Mouse (Mus musculus): Measurements from ENCODE around the gene Dennd5a.
"Not testable (repeated sequence)": the region's sequence is repeated elsewhere in the genome, so short reads cannot be mapped to it uniquely, and the experiment has no call there.

The Dennd5a gene

GRCm38 (mm10) chr7:109959716-109960612 lies at the start of gene Dennd5a:
Gene Dennd5a (minus strand): TSS chr7:109960470.
- DNase-seq (ENCODE audit: low read depth, low spot score): peak; percentile 59

GRCm38 (mm10) chr7:110009084-110009483 lies 48.8 kb upstream of the Dennd5a start:
- no peak for DNase-seq (ENCODE audit: low read depth, low spot score)

DNA sequence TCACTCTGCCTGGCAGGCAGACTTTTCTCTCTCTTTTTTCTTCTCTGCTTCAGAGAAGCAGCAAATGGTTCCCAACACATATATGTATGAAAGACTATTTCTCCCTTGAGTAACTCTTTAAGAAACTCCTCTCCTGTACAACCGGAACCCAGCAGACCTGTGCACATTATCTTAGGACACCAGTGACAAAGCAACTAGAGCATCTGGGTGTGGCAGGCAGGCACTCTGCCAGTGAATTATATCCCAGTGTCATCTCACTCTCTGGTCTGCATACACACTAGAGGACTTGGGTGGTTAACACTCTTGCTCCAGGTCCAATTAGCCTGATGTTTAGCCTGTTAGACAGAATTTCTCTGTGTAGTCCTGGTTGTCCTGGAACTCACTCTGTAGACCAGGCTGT lies 48.2 kb upstream of the Dennd5a start:
- no peak for DNase-seq (ENCODE audit: low read depth, low spot score)

DNA sequence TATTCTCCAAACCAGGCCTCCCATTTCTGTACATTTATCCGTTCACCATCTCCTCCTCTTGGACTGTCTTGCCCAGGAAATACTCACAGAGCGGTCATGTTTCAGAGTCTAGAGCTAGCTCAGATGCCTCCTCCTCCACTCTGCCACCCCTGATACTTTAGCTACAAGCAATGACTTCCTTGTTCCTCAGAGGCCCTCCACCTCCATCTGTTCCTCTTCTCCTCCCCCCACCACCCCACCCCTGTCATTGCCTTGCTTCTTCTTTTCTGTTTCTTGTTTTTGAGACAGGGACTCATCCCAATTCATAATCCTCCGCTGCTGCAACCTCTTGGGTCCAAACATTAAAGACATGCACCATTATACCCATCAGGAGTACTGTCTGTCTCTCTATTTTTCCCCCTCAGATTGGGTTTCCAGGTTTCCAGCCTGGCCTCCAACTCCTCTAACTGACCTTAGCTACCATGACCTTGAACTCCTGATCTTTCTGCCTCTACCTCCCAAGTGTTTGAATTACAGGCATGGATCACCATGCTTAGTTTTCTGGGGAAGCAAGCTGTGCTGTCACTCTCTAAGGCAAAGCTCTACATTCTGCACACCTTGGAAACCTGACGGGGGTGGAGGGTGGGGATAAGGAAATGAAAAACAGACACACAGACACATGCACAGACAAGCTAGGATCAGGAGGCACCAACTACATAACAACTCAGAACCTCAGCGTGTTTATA lies 46.4 kb upstream of the Dennd5a start:
- no peak for DNase-seq (ENCODE audit: low read depth, low spot score)

GRCm38 (mm10) chr7:110005976-110006375 lies 45.7 kb upstream of the Dennd5a start:
- DNase-seq (ENCODE audit: low read depth, low spot score): no peak

- DNase-seq (ENCODE audit: low read depth, low spot score): peak; percentile 90
Measured at GRCm38 (mm10) chr7:110002968-110003367, 42.7 kb upstream of the Dennd5a start.

DNA sequence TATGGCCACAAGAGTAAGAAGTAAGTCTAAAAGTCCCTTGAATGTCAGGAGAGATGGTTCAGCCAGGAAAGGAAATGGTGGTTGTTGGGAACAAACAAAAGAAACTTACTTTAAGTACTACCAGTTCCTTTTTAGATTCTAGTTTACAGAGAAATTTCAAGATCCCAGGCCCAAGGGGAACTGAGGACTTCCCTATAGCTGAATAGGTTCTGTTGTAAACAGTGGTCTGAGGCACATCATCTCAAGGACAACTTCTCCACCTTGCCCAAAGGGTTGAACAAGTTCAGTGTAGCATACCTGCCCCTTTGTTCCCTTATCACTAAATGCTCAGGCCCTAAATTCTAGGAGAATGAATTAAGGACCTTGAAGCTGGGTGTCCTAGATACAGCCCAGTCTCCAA lies 41.8 kb upstream of the Dennd5a start:
- DNase-seq (ENCODE audit: low read depth, low spot score): no peak

GRCm38 (mm10) chr7:109998388-109998787 lies 38.1 kb upstream of the Dennd5a start:
- DNase-seq (ENCODE audit: low read depth, low spot score): no peak

DNA sequence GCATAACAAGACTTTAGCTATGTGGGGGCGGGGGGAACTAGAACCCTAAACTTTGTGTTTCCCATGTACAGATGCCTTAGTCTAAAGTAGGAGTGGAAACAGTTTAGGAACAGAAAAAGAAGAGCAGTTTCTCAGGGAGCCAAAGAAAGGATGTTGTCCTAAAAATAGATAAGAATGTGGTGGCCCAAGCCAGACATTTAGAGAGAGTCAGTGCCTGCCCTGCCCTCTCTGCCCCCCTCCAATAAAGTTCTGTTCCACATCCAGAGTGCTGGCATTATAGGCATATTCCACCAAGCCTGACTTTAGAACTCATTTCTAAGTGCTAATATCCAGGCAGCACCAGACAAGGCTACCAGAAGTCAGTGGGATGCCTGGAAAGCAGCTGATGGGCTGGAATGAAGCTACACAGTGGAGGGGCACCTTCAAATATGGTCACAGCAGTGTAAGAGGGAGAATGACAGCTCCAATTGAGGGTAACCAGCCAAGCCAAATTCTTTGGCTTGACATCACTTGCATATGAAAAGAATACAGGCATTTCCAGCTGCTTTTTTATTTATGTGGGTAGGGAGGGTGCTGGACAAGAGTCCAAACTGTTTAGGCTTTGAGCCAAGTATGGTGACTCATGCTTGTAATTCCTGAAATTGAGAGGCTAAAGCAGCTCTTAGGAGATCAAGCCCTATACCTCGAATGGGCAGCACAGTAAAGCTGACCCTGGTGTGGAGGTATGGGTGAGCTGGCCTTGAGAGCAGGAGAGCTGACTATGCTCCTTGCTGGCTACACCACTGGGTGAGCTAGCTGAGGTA lies 33.1 kb upstream of the Dennd5a start:
- DNase-seq (ENCODE audit: low read depth, low spot score): peak; percentile 96

DNA sequence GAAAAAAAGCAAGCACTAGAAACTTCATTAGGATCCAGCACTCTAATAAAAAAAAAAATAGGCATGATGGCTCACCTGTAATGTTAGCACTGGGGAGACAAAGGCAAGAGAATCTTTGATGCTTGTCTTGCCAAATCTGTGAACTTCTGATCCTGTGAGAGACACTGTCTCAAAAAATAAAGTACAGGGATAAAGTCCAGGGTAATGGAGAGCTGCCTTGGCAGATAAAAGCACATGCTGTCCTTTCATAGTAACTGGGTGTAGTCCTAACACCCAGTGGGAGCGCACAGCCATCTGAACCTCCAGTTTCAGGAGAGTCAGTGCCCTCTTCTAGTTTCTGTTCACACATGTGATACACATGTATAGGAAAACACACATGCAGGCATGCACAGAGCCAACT lies 31.0 kb upstream of the Dennd5a start:
- no peak for DNase-seq (ENCODE audit: low read depth, low spot score)

- peak; percentile 31 for DNase-seq (ENCODE audit: low read depth, low spot score)
Measured at GRCm38 (mm10) chr7:109986775-109987174, 26.5 kb upstream of the Dennd5a start, which contains the start of gene Tmem41b. Gene Tmem41b (minus strand): TSS chr7:109986929.

GRCm38 (mm10) chr7:109986133-109986669 lies 25.9 kb upstream of the Dennd5a start:
- peak; percentile 98 for DNase-seq (ENCODE audit: low read depth, low spot score)

- DNase-seq (ENCODE audit: low read depth, low spot score): peak; percentile 38
Measured at GRCm38 (mm10) chr7:109985661-109986132, 25.4 kb upstream of the Dennd5a start.

- not testable (repeated sequence) for DNase-seq (ENCODE audit: low read depth, low spot score)
Measured at GRCm38 (mm10) chr7:109984608-109985007, 24.3 kb upstream of the Dennd5a start.

DNA sequence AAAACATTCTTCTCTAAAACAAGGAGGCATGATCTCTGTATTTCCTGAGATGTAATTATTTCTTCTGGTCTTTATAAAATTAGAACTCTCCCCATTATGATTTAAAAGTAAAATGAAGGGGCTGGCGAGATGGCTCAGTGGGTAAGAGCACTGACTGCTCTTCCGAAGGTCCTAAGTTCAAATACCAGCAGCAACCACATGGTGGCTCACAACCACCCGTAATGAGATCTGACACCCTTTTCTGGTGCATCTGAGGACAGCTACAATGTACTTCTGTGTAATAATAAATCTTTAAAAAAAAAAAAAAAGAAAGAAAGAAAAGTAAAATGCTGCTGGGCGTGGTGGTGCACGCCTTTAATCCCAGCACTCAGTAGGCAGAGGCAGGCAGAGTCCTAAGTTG lies 16.9 kb upstream of the Dennd5a start:
- peak; percentile 61 for DNase-seq (ENCODE audit: low read depth, low spot score)

DNA sequence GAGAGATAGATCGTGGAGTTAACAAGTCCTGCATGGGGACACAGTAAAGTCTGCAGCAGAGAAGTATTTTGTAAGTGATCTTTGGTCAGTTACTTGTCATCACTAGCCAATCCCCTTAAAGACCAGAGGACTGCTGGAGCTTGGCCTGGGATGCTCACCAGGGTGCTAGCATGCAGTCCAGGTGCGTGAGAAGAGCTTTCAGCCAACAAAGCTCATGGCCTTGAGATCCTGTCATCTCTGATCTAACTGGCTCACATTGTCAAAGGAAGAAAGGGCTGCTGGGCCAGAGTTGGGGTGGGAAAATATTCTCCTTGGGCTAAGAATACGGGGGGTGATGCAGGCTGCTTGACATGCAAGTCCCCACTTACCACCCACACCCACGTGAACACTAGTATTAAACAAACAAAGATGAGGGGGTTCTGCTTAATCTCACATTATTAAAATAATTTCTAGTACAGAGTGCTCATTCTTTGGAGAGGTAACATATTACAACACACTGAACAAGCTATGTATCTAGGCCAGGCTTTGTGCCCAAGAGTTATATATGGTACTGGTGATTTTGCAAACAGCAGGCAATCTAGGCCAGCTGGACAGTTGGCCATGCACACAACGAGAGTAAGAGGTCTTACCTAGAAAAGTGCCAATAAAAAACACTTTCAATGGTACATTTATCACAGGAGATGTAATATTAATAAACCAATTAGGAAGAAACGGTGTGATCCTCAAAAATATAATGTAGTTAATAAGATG lies 15.9 kb upstream of the Dennd5a start:
- DNase-seq (ENCODE audit: low read depth, low spot score): no peak

- peak; percentile 26 for DNase-seq (ENCODE audit: low read depth, low spot score)
Measured at GRCm38 (mm10) chr7:109969542-109969941, 9.3 kb upstream of the Dennd5a start.

DNA sequence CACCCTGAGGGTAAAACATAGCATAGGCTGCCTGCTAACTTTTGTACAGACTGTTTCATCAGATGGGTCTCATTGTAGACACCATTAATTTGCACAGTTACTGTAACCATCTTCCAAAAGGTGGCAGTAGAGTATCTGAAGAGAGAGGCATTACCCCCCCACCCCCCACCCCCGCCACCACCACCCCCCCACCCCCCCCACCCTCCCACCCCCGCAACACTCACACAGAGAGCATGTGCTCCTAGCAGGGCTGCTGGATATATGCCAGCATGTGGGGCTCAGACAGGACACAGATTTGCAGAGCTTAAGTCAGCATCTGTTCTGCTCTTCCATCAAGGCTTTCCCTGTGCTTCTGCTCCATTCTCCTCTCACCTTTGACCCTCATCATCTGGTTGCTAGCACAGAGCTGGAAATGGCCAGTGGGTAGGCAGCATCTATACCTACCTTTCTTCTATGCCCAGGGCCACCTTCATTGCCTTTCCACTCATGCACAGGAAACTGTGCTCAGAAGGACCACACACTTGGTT lies 8.7 kb upstream of the Dennd5a start:
- peak; percentile 60 for DNase-seq (ENCODE audit: low read depth, low spot score)

- DNase-seq (ENCODE audit: low read depth, low spot score): no peak
Measured at GRCm38 (mm10) chr7:109967805-109968579, 7.7 kb upstream of the Dennd5a start.

DNA sequence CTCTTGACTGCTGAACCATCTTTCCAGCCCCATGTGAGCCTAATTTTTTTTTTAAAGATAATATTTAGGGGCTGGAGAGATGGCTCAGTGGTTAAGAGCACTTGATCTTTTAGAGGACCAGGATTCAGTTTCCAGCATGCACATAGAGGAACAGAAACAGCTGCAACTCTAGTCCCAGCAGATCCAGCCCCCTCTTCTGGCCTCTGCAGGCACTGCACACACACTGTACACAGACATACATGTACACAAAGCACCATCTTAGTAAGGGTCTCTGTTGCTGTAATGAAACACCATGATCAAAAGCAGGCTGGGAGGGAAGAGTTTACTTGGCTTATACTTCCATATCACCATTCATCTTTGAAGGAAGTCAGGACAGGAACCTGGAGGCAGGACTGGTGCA lies 5.4 kb upstream of the Dennd5a start:
- no peak for DNase-seq (ENCODE audit: low read depth, low spot score)

Data from 3T3-L1 (cell line).